Mouse (Mus musculus) hindbrain, postnatal 0 days (tissue): ENCODE measurements around the gene 4933424G06Rik. TPM values are rescaled to one million over a fixed set of nuclear protein-coding genes. Genes with fewer than 3 reads are reported as not detected.
"Not testable (repeated sequence)": the region's sequence is repeated elsewhere in the genome, so short reads cannot be mapped to it uniquely, and the experiment has no call there.

Experiments used
- ATAC-seq: fragments of 200-750 bp; cut with Nextera tagmentation; 2 replicates; pipeline ENCODE4 v1.8.0; 2017; ENCODE audit warnings: mild to moderate bottlenecking, moderate TSS enrichment, moderate library complexity
- DNase-seq: peaks from one replicate; pipeline ENCODE4 v3.0.0-alpha.2; 2015; ENCODE audit warnings: low spot score
- H3K27ac ChIP-seq: fragments of 300-500 bp; sonication (generic); 2 replicates; pipeline ENCODE4 v1.5.1; 2014; ENCODE audit warnings: mild to moderate bottlenecking
- H3K27me3 ChIP-seq: fragments of 300-500 bp; sonication (generic); 2 replicates; pipeline ENCODE4 v1.6.1; 2014; ENCODE audit warnings: low read length, mixed read lengths; ENCODE audit not compliant: insufficient read depth
- H3K36me3 ChIP-seq: fragments of 300-500 bp; sonication (generic); 2 replicates; pipeline ENCODE4 v1.6.1; 2014; ENCODE audit warnings: low read length, mixed read lengths; ENCODE audit not compliant: insufficient read depth
- H3K4me1 ChIP-seq: fragments of 300-500 bp; sonication (generic); 2 replicates; pipeline ENCODE4 v1.6.1; 2014; ENCODE audit warnings: antibody characterized with exemption, low read length, mixed read lengths; ENCODE audit not compliant: insufficient read depth
- H3K4me2 ChIP-seq: fragments of 300-500 bp; sonication (generic); 2 replicates; pipeline ENCODE4 v1.6.1; 2014; ENCODE audit warnings: low read depth, mild to moderate bottlenecking, low read length, moderate library complexity, mixed read lengths
- H3K4me3 ChIP-seq: fragments of 300-500 bp; sonication (generic); 2 replicates; pipeline ENCODE4 v1.5.1; 2014; ENCODE audit warnings: low read length
- H3K9ac ChIP-seq: fragments of 300-500 bp; sonication (generic); replicated peaks from 2 replicates; pipeline ENCODE4 v1.6.1; 2014; ENCODE audit warnings: mild to moderate bottlenecking, low read length, moderate library complexity, mixed read lengths
- H3K9me3 ChIP-seq: fragments of 300-500 bp; sonication (generic); 2 replicates; pipeline ENCODE4 v1.6.1; 2016; ENCODE audit warnings: low read length, mixed read lengths
- CTCF ChIP-seq: IDR thresholded peaks from 2 replicates; pipeline ENCODE4 v1.5.1; 2016; ENCODE audit warnings: antibody characterized with exemption, control low read depth, low read depth
- WGBS: fragments of 180-500 bp; shearing (Covaris S2); extraction: QIAGEN DNeasy Blood & Tissue Kit; methylation state at CpG from one replicate; pipeline ENCODE4 v1.1.7; 2014; 5-methylcytosine and 5-hydroxymethylcytosine counted together
- polyA plus RNA-seq: library from polyadenylated mRNA; unstranded; fragments of >200 nt; fragmentation: Nextera tagmentation; extraction: Ambion mirVana; gene quantifications from 2 replicates; pipeline ENCODE4 v1.2.1, GENCODE M21; 2015
- total RNA-seq: library from RNA; depleted of rRNA; stranded (reverse); fragments of >200 nt; gene quantifications from 2 replicates; pipeline ENCODE4 v1.2.3, GENCODE M21; 2014; rRNA removed

Gene 4933424G06Rik
- total RNA-seq (not detected in 2 replicates), polyA plus RNA-seq (0.77 and 0.89 TPM in 2 replicates)

DNA sequence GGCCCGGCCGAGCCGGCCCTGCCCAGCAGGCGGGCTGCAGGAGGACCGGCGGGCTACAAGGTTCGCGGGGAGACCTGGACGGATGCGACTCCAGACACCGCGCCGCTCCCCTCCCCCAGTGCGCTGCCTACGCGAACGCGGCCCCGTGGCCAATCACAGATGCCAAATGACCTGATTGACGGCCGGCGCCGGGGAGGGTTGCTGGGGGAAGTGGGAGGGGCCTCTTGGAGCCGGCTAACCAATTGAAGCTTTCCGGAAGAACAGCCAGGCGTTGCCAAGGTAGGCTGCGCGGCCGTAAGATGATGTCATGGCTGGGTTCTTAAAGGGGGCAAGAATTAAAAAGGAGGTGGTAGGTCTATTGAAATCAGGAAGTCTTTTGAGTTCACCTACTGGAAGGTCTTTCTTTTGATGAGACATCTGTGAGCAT, at the start of gene 4933424G06Rik:
Gene 4933424G06Rik, plus strand, starts transcription at position 296 of the 427 bp plus-strand sequence.
- H3K27ac ChIP-seq: peak within 1 kb of the TSS; percentile 88
- peaks cover 15% of the 10 kb centered on the region for H3K36me3 ChIP-seq
- ATAC-seq (peak; percentile 95), DNase-seq (peak; percentile 99)
- H3K4me1 ChIP-seq: peaks cover 11% of the 10 kb centered on the region
- peak within 1 kb of the TSS; percentile 90 for H3K9ac ChIP-seq
- no peak for TF ChIP-seq CTCF
- H3K9me3 ChIP-seq: no peaks in the 10 kb centered on the region
- WGBS: under 1% methylated on average over 29 of the region's 29 CpGs
- peak within 1 kb of the TSS; percentile 77 for H3K4me2 ChIP-seq
- no peaks in the 10 kb centered on the region for H3K27me3 ChIP-seq
- H3K4me3 ChIP-seq: peak within 1 kb of the TSS; percentile 95

DNA sequence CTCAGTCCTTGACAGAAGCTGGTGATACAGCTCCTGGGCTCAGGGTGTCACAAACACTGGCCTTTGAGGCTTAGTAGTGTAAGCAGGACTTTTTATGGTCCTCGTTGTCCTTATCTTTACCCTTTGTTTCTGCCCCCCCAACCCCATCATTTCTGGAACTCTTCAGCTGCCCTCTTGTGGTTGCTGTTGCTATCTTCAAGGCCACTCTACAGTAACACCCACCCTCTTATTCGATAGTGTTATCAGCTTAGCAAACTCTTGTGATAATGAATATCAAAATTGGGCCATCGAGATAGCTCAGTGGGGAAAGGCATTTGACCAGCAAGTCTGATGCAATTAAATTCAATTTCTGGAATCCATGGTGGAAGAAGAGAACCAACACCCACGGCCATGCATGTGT, 45.5 kb upstream of the 4933424G06Rik start:
- TF ChIP-seq CTCF: peak; percentile 64
- Histone ChIP-seq H3K4me1 (no peaks in the 10 kb centered on the region), H3K4me2 (no peak overlapping the region), H3K9me3 (no peaks in the 10 kb centered on the region), H3K9ac (no peak overlapping the region), H3K27ac (no peak overlapping the region), H3K27me3 (no peaks in the 10 kb centered on the region), H3K4me3 (no peak overlapping the region), H3K36me3 (no peaks in the 10 kb centered on the region)
- peak; percentile 48 for DNase-seq
- 69% methylated on average over 4 of the region's 4 CpGs for WGBS
- ATAC-seq: no peak

DNA sequence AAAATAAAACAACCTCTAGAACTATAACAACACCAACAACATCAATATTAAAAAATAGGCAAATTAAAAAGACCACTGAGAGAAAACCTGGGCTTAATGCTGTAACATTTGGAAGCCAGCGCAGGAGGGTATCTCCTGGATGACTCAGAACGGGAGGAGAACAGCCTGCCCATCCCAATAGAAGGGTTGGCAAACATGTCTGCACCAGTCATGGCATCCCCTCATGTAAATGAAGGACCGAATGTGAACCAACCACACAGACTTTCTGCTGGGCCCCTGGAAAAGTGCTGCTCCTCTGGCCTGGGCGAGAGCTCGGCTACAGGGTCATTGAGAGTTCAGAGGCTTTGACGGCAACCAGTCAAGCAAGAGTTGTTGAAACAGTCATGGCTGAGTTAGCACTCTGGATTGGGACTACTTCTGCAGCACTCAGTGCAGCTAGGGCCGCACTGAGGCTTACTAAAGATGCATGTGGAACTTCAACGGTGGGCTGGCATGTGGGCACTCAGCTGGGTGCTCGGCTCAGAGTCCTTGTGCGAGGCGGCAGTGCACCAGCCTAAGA, 44.7 kb upstream of the 4933424G06Rik start:
- no peak overlapping the region for H3K4me3 ChIP-seq
- ATAC-seq (no peak), DNase-seq (no peak)
- no peaks in the 10 kb centered on the region for H3K27me3 ChIP-seq
- H3K27ac ChIP-seq: no peak overlapping the region
- no peaks in the 10 kb centered on the region for H3K4me1 ChIP-seq
- WGBS: 65% methylated on average over 11 of the region's 11 CpGs
- no peaks in the 10 kb centered on the region for H3K9me3 ChIP-seq
- no peak overlapping the region for H3K4me2 ChIP-seq
- H3K9ac ChIP-seq: no peak overlapping the region
- H3K36me3 ChIP-seq: no peaks in the 10 kb centered on the region
- TF ChIP-seq CTCF: no peak

DNA sequence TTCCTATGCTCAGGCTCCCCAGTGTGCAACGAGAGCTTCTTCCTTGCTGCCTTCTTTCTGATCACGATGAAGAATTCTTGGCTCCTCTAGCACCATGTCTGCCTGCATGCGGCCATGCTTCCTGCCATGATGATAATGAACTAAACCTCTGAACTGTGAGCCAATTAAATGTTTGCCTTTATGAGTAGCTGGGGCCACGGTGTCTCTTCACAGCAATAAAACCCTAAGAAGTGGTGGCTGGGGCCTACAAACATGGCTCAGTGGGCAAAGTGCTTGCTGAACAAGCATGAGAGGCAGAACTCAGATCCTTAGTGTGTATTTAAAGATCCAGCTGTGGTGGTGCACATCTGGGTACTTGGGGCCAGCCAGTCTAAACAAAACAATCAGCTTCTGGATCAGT, 44.0 kb upstream of the 4933424G06Rik start:
- DNase-seq (no peak), ATAC-seq (no peak)
- Histone ChIP-seq H3K36me3 (no peaks in the 10 kb centered on the region), H3K4me2 (no peak overlapping the region), H3K27ac (no peak overlapping the region), H3K9ac (no peak overlapping the region), H3K4me3 (no peak overlapping the region), H3K9me3 (no peaks in the 10 kb centered on the region), H3K4me1 (no peaks in the 10 kb centered on the region), H3K27me3 (no peaks in the 10 kb centered on the region)
- no peak for TF ChIP-seq CTCF
- 51% methylated on average over 4 of the region's 4 CpGs for WGBS

DNA sequence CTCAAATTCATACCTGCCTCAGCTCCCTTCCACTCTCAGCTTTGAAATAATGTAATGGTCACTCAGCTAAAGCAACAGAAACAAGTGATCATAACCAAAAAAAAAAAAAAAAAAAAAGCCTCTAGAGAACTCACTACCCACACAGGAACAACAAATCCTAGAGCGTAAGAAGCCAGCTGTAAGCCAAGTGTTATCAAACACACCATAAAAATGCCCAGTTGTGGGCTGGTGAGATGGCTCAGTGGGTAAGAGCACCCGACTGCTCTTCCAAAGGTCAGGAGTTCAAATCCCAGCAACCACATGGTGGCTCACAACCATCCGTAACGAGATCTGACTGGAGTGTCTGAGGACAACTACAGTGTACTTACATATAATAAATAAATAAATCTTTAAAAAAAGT, 41.9 kb upstream of the 4933424G06Rik start:
- H3K27me3 ChIP-seq, H3K9ac ChIP-seq, ATAC-seq, H3K9me3 ChIP-seq, H3K4me1 ChIP-seq, H3K27ac ChIP-seq, H3K36me3 ChIP-seq, DNase-seq, H3K4me3 ChIP-seq, H3K4me2 ChIP-seq: not testable (repeated sequence)
- 69% methylated on average over 3 of the region's 4 CpGs for WGBS

DNA sequence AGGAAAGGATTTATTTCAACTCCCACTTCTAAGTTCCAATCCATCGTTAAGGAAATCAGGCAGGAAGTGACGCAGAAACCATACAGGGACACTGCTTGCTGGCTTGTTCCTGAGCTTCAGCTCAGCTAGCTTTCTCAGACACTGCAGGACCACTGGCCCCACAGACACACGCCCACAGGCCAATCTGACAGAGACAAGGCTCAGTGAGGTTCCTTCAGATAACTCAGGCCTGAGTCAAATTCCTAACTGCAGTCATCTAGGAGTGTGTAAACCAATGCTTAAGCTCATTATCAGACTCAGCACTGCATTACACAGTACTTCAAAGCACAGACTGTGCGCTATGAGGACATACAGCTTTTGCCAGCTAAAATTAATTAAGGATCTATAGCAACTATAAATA, 39.7 kb upstream of the 4933424G06Rik start:
- H3K27ac ChIP-seq: no peak overlapping the region
- no peaks in the 10 kb centered on the region for H3K4me1 ChIP-seq
- no peak overlapping the region for H3K9ac ChIP-seq
- 83% methylated on average over 4 of the region's 4 CpGs for WGBS
- no peak overlapping the region for H3K4me2 ChIP-seq
- ATAC-seq: no peak
- no peaks in the 10 kb centered on the region for H3K9me3 ChIP-seq
- H3K27me3 ChIP-seq: no peaks in the 10 kb centered on the region
- TF ChIP-seq CTCF: no peak
- no peak for DNase-seq
- no peak overlapping the region for H3K4me3 ChIP-seq
- no peaks in the 10 kb centered on the region for H3K36me3 ChIP-seq

DNA sequence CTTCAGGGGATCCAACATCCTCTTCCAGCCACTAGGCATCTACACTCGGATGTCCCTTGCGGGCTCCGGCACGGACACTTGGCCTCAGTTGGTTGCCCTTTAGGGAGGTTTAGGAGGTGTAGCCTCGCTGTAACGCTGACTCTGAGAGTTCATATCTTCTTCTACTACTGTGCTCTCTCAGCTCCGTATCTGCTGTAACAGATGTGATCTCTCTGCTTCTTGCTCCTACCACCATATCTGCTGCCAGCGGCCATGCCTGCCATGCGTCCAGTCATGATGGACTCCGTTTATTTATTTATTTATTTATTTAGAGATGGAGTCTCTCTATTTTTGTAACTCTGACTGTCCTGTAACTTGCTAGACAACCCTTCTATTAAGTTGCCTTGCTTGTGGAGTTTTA, 38.7 kb upstream of the 4933424G06Rik start:
- ATAC-seq: no peak

More for the DNA sequence above, 38.7 kb upstream of the 4933424G06Rik start:
- no peaks in the 10 kb centered on the region for H3K9me3 ChIP-seq
- H3K4me1 ChIP-seq: no peaks in the 10 kb centered on the region
- no peaks in the 10 kb centered on the region for H3K36me3 ChIP-seq
- H3K9ac ChIP-seq: no peak overlapping the region
- H3K27me3 ChIP-seq: no peaks in the 10 kb centered on the region
- 93% methylated on average over 10 of the region's 10 CpGs for WGBS
- no peak overlapping the region for H3K27ac ChIP-seq
- no peak overlapping the region for H3K4me3 ChIP-seq
- no peak for DNase-seq
- H3K4me2 ChIP-seq: no peak overlapping the region
- TF ChIP-seq CTCF: no peak
